Mouse (Mus musculus): ENCODE measurements around the gene Il12a.

The Il12a gene

GRCm38 (mm10) chr3:68684207-68684606 is 6.2 kb upstream of the Il12a start:
- 54% methylated on average over 1 of the region's 1 CpGs for WGBS

DNA sequence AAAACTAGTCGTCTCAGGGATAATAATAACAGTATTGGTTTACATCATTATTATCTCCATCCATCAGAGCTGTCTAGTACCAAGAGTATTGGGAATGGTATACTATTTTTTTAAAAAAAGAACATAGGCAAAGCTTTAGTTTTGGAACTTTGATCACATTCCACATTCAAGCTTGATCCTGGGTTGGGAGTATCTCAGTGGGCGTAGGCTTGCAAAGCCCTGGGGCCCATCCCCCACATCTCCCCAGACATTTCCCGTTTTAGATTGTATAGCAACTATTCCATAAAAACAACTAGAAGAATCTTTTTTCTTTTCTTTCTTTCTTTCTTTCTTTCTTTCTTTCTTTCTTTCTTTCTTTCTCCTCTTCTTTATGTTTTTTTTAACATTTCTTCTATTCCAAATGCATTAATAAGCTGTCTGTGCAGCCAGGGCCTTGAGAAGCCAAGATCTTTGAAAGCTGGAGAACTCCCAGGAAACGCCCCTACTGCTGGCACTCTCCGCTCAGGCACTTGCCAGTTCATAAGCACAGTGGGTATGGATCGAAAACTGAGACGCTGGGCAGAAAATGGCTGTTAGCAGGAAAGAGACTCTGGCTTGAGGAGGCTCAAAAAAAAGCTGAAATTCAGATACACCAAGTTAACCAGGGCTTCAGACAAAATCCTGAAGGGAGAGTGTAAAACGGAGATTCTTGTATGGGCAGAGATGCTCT is 3.4 kb upstream of the Il12a start:
- 37% methylated on average over 8 of the region's 8 CpGs for WGBS

DNA sequence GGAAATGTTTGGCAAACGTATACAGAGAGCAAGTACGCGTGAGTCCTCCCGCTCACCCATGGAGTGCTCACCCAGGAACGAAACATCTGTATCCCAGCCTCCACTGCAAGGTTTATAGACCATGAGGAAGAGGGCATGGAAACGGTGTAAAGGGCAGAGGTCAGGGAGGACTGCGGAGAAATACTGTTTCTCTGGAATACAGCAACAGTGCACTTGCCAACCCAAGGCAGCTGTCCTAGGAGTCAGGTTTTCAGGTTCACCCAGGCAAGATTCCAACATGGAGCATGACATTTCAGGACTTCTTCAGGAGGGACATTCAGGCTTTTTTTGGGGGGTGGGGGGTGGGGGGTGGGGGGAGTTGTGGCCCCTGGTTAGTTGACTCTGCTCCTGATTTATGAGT is 1.1 kb upstream of the Il12a start:
- 93% methylated on average over 7 of the region's 7 CpGs for WGBS

GRCm38 (mm10) chr3:68691100-68691778 is 795 bp downstream of the Il12a start:
- 80% methylated on average over 28 of the region's 28 CpGs for WGBS

- WGBS, result 61% methylated on average over 7 of the region's 7 CpGs
Observed at GRCm38 (mm10) chr3:68691938-68692599, 1.6 kb downstream of the Il12a start.

DNA sequence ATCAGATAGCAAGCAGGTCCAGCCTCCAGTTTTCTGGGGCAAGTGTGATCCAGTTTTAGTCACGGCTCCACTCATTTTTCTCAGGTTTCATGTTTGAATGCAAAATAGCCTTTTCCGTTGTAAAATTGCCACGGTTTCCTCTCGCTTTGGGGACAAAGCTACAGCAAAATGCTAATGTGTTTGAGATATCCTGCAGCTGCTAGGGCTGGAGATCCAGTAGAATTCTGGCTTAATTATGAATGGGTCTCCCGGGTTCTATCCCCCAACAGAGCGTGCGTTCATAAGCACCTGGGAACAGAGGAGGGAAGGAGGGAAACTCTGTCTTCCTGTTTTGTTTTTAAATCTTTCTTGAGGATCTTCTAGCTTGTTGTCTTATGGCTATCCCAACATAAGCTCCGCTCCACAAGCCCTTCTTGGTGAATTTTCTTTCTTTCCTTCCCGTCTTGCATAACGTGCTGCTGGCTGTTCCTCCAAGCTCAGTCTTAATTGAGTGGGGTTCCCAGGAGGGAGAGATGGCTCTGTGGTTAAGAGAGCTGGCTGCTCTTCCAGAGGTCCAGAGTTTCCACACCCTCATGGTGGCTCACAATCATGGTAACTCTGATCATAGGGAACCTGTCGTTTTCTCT is 2.3 kb downstream of the Il12a start:
- 33% methylated on average over 11 of the region's 11 CpGs for WGBS

DNA sequence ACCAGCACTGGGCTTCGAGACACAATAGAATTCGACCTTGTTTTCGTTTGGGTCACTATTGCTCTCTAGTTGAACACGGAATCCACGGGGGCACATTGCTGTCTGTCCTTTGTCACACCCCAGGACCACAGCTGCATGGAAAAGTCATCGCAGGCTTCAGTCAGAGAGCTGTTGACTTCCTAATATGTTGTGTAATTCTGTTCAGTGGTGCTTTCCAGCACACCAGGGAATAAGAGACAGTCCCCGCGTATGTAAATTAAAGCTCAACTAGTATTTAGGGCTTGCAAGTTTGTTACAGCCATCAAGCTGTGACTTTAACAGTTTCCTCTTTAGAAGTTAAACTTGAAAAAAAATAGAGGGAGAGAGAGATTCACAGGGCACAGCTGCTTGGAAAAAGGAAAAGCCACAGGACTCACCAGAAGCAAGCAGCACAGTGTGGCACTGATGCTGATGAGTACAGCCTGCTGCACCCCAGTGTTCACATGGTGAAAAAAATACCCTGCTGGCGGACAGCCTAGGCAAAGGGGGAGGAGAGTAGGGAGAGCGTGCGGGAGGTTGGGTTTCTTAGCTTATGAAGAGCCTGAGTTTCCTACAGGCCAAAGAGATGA is 3.1 kb downstream of the Il12a start:
- 20% methylated on average over 11 of the region's 11 CpGs for WGBS

DNA sequence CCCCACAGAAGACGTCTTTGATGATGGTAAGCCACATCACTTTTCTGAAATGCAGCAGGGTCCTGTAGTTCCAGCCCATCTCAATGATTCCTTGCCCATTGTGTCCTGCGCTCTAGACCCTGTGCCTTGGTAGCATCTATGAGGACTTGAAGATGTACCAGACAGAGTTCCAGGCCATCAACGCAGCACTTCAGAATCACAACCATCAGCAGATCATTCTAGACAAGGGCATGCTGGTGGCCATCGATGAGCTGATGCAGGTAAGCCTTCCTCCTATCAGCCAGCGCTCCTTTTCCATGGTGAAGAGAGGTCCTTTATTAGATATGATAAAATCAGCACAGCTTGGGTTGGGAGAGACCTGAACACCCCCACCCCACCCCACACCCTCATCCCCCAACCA is 4.9 kb downstream of the Il12a start:
- WGBS, result 96% methylated on average over 5 of the region's 5 CpGs

GRCm38 (mm10) chr3:68696495-68697200 is 6.2 kb downstream of the Il12a start:
- 53% methylated on average over 3 of the region's 3 CpGs for WGBS

DNA sequence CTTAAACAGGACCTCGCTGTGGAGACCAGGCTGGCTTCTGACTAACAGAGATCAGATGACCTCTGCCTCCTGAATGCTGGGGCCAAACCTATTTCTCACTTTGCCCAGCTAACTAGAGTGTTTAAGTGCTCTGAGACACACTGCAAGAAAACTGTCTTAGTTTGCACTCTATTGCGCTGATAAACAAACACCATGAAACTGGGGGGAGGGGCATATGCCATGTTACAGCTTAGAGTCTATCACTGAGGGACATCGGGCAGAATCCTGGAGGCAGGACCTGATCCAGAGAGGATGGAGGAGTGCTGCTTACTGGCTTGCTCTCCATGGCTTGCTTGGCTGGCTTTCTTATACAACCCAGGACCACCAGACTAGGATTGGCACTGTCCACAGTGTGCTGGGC is 8.2 kb downstream of the Il12a start:
- WGBS, result 95% methylated on average over 3 of the region's 3 CpGs

GRCm38 (mm10) chr3:68700091-68700490 is 9.6 kb downstream of the Il12a start:
- 92% methylated on average over 4 of the region's 4 CpGs for WGBS

DNA sequence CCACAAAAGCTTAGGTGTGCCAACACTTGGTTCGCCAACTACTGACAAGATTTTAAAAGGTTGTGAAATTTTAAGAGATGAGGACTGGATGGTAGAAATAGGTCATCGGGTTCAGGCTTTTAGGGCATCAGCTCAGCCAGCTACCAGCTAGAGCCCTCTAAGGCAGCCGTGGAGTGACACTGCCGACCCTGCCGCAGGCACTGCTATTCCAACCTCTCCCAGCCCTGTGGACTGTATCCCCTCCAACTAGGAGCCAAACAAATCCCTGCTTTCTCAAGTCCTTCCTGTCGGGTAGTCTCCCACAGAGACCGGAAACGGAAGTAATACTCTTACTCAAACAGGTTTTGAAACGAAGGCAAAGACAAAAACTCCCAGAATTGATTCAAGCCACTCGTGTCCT is 15.9 kb downstream of the Il12a start:
- WGBS, result 83% methylated on average over 10 of the region's 10 CpGs

DNA sequence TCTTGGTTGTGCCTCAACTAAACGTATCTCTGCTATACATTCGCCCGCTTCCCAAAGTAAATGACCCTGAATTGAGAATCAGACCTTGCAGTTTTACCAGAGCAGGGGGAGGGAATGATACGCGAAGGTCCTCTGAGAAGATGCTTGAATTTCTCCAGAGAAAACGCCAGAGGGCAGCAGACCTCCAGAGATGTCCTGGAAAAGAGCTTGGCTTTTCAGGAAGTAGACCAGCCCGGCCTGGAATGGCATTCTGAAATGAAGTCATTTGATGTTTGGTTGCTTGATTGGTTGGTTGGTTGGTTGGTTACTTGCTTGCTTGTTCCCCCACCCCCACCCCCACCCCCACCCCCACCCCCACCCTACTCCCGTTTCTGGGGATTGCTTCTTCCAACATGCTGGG is 17.8 kb downstream of the Il12a start:
- 37% methylated on average over 8 of the region's 8 CpGs for WGBS

- WGBS, result 49% methylated on average over 9 of the region's 9 CpGs
Observed at GRCm38 (mm10) chr3:68709198-68709797, 18.9 kb downstream of the Il12a start.

- 89% methylated on average over 1 of the region's 1 CpGs for WGBS
Observed at GRCm38 (mm10) chr3:68710436-68710835, 20.0 kb downstream of the Il12a start.

- WGBS, result 94% methylated on average over 5 of the region's 5 CpGs
Observed at GRCm38 (mm10) chr3:68711510-68711909, 21.1 kb downstream of the Il12a start.

DNA sequence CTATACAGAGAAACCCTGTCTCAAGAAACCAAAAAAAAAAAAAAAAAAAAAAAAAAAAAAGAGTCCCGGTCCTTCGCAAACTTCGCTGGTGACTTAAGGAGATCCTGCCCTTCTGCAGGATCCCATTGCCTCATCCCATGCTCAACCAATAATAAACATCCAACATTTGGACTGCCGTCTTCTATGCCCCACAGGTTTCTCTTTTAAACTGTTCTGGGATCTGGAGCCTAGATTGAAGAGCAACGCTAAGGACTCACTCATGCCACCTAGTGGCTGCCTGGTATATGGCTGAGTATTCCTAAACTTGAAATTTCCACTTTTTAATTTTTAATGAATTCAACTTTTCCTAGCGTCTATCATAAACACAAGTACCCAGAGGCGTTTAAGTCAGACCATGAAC is 23.1 kb downstream of the Il12a start:
- 11% methylated on average over 7 of the region's 7 CpGs for WGBS

- WGBS, result 25% methylated on average over 5 of the region's 5 CpGs
Observed at GRCm38 (mm10) chr3:68717346-68717745, 26.9 kb downstream of the Il12a start.

DNA sequence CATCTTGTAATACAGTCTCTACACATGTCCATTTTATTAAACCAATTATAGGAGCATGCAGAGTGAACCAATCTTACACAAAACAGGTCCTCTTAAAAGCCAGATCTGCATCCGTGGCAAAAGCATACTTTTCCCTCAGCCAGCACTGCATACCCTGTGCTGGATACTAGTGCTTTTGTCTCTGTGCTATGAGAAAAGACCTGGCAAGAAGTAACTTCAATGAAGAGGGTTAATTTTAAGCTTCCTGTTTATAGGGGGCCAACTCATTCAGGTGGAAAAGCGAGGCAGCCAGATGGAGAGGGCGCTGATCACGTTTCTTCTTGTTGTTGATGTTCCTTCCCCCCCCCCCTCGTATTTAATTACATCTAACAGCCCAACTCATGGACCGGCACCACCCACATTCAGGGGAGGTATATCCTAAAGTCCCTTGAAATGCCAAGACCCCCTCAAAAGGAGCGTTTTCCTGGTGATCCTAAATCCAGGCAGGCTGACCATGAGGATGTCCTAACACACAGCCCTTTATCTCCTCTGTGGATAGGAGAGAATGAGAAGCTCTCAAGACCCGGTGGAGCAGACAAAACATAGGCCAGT is 28.9 kb downstream of the Il12a start:
- 75% methylated on average over 8 of the region's 8 CpGs for WGBS

GRCm38 (mm10) chr3:68720258-68720657 is 29.8 kb downstream of the Il12a start:
- 46% methylated on average over 13 of the region's 13 CpGs for WGBS

GRCm38 (mm10) chr3:68741955-68742354 is 51.5 kb downstream of the Il12a start:
- WGBS, result 92% methylated on average over 7 of the region's 7 CpGs

All from cerebral cortex, adult 2 months (tissue).